8 mouse cellular contexts compared by ENCODE assay signal in the genomic region with DNA sequence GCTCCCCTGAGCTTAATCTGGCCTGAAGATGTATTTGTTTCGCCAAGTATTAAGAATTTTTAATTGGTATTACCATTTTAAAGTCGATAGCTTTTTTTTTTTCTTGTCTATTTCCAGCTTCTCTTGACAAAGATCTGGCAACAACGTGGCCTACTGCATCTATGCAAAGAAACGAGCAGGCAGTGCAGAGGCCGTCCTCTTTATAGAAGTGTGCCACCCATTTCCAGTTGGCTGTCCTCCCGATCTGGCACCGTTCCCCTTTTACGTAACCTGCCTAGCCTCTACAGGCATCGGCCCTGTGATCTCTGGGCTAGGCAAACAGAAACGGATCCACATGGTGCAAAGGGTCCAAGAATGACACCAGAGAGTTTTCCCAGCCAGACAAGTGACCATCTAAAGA. TPM values are rescaled to one million over a fixed set of nuclear protein-coding genes. Genes with fewer than 3 reads are reported as not detected.
DNase-seq lines count a peak whose midpoint lies in the region; ATAC-seq and TF ChIP-seq lines count a peak whose summit lies in the region.

No protein-coding gene starts in this region.

- no peak overlapping the region for H3K4me3 ChIP-seq in midbrain, postnatal 0 days (ENCODE audit: low read depth, low read length)
- H3K4me3 ChIP-seq in midbrain, embryonic 16.5 days (ENCODE audit: low read depth, low read length) = no peak overlapping the region
- H3K4me3 ChIP-seq in lung, postnatal 0 days (ENCODE audit: low read depth, low read length) = no peak overlapping the region

- 40% methylated on average over 10 of the region's 10 CpGs for WGBS in midbrain, postnatal 0 days
- 39% methylated on average over 10 of the region's 10 CpGs for WGBS in midbrain, embryonic 16.5 days
- WGBS in lung, postnatal 0 days = 15% methylated on average over 10 of the region's 10 CpGs

- no peaks in the 10 kb centered on the region for H3K9me3 ChIP-seq in midbrain, postnatal 0 days (ENCODE audit: low read length)
- no peaks in the 10 kb centered on the region for H3K9me3 ChIP-seq in midbrain, embryonic 16.5 days (replicated peaks; ENCODE audit: control insufficient read depth, low read length, poor library complexity, severe bottlenecking)
- no peaks in the 10 kb centered on the region for H3K9me3 ChIP-seq in lung, postnatal 0 days (ENCODE audit: low read length)

- H3K27me3 ChIP-seq in midbrain, postnatal 0 days (ENCODE audit: insufficient read depth, low read length) = no peaks in the 10 kb centered on the region
- no peaks in the 10 kb centered on the region for H3K27me3 ChIP-seq in midbrain, embryonic 16.5 days (ENCODE audit: control insufficient read depth, insufficient read depth, low read depth, low read length)
- H3K27me3 ChIP-seq in lung, postnatal 0 days (replicated peaks; ENCODE audit: insufficient read depth, low read length) = no peaks in the 10 kb centered on the region

- no peak overlapping the region for H3K27ac ChIP-seq in midbrain, postnatal 0 days (ENCODE audit: low read depth, low read length)
- H3K27ac ChIP-seq in midbrain, embryonic 16.5 days (ENCODE audit: low read length) = no peak overlapping the region
- H3K27ac ChIP-seq in lung, postnatal 0 days (ENCODE audit: low read length) = 0 out of 2 replicates have a peak overlapping the region, but pooled peaks have one; percentile 99

- TF ChIP-seq EP300 in lung, postnatal 0 days (IDR thresholded peaks at IDR 0.05) = no peak

- no peak for ATAC-seq in midbrain, postnatal 0 days (ENCODE audit: low FRiP score)
- ATAC-seq in midbrain, embryonic 16.5 days = no peak
- peak; percentile 78 for ATAC-seq in cerebellum, adult (ENCODE audit: insufficient number of reproducible peaks, low FRiP score, low TSS enrichment)
- ATAC-seq in lung, postnatal 0 days = peak; percentile 36

- peak; percentile 84 for DNase-seq in midbrain, postnatal 0 days (ENCODE audit: low spot score)
- peak; percentile 43 to 83 for DNase-seq in gastrocnemius, postnatal 4 days (ENCODE audit: low spot score in 2 of 2)
- peak; percentile 73 for DNase-seq in layer of hippocampus, adult 9-11 months
- DNase-seq in lung, postnatal 0 days (ENCODE audit: low spot score) = peak; percentile 89
- peak; percentile 96 for DNase-seq in skeletal muscle tissue, adult 2 months (ENCODE audit: low read depth, low spot score)
- DNase-seq in embryo, embryonic 10.5 days (ENCODE audit: low spot score) = no peak

- TF ChIP-seq CTCF in midbrain, postnatal 0 days (IDR thresholded peaks at IDR 0.05) = no peak
- no peak for TF ChIP-seq CTCF in lung, postnatal 0 days (IDR thresholded peaks at IDR 0.05)

- H3K4me2 ChIP-seq in midbrain, postnatal 0 days (ENCODE audit: low read depth, low read length, poor library complexity, severe bottlenecking) = no peak overlapping the region
- H3K4me2 ChIP-seq in midbrain, embryonic 16.5 days (ENCODE audit: low read length) = no peak overlapping the region
- H3K4me2 ChIP-seq in lung, postnatal 0 days (replicated peaks; ENCODE audit: low read depth, low read length) = peak overlapping the region; percentile 76

- no peak overlapping the region for H3K9ac ChIP-seq in midbrain, postnatal 0 days (replicated peaks; ENCODE audit: low read length, poor library complexity, severe bottlenecking)
- H3K9ac ChIP-seq in midbrain, embryonic 16.5 days (ENCODE audit: low read depth, low read length) = no peak overlapping the region
- no peak overlapping the region for H3K9ac ChIP-seq in lung, postnatal 0 days (replicated peaks; ENCODE audit: low read depth)

- no peaks in the 10 kb centered on the region for H3K36me3 ChIP-seq in midbrain, postnatal 0 days (ENCODE audit: insufficient read depth, low read length)
- no peaks in the 10 kb centered on the region for H3K36me3 ChIP-seq in midbrain, embryonic 16.5 days (ENCODE audit: control insufficient read depth, insufficient read depth, low read length)
- H3K36me3 ChIP-seq in lung, postnatal 0 days (ENCODE audit: insufficient read depth, low read length) = no peaks in the 10 kb centered on the region

- no peaks in the 10 kb centered on the region; the same call in 1 of the 2 replicates for H3K4me1 ChIP-seq in midbrain, postnatal 0 days (ENCODE audit: insufficient read depth, low read length)
- peaks cover 13% of the 10 kb centered on the region for H3K4me1 ChIP-seq in midbrain, embryonic 16.5 days (ENCODE audit: control insufficient read depth, insufficient read depth, low read length)
- H3K4me1 ChIP-seq in lung, postnatal 0 days (ENCODE audit: insufficient read depth, low read depth, low read length) = peaks cover 5% of the 10 kb centered on the region; the same call in 1 of the 2 replicates

RNA-seq across cellular contexts. Expression of a gene that starts 1.9 kb away (rescaled TPM):
- total RNA-seq in midbrain, postnatal 0 days (2014; rRNA removed) = 32.3 and 33.6 TPM in 2 replicates
- 6.3 and 7.7 TPM in 2 replicates for polyA plus RNA-seq in midbrain, postnatal 0 days (2015; fragmentation: Nextera tagmentation; extraction: Ambion mirVana)
- polyA plus RNA-seq in midbrain, embryonic 16.5 days (2015; fragmentation: Nextera tagmentation; extraction: Ambion mirVana) = 12.9 and 14.2 TPM in 2 replicates
- 10 to 100 TPM; 37.5 to 42.9 TPM for total RNA-seq in gastrocnemius, postnatal 4 days (2021)
- polyA plus RNA-seq in lung, postnatal 0 days (2015; fragmentation: Nextera tagmentation; extraction: Ambion mirVana) = 10.6 and 11.9 TPM in 2 replicates

RNA-seq across cellular contexts. Expression of a gene that starts 41.1 kb away (rescaled TPM):
- total RNA-seq in midbrain, postnatal 0 days (2014; rRNA removed) = 11.0 and 14.8 TPM in 2 replicates
- polyA plus RNA-seq in midbrain, postnatal 0 days (2015; fragmentation: Nextera tagmentation; extraction: Ambion mirVana) = 9.7 and 9.8 TPM in 2 replicates
- polyA plus RNA-seq in midbrain, embryonic 16.5 days (2015; fragmentation: Nextera tagmentation; extraction: Ambion mirVana) = 14.6 and 15.6 TPM in 2 replicates
- 10 to 100 TPM; 38.1 to 38.9 TPM for total RNA-seq in gastrocnemius, postnatal 4 days (2021)
- 3.7 and 4.5 TPM in 2 replicates for polyA plus RNA-seq in lung, postnatal 0 days (2015; fragmentation: Nextera tagmentation; extraction: Ambion mirVana)

RNA-seq across cellular contexts. Expression of a gene that starts 41.2 kb away (rescaled TPM):
- 19.8 and 41.7 TPM in 2 replicates for total RNA-seq in midbrain, postnatal 0 days (2014; rRNA removed)
- polyA plus RNA-seq in midbrain, postnatal 0 days (2015; fragmentation: Nextera tagmentation; extraction: Ambion mirVana) = 39.1 and 44.4 TPM in 2 replicates
- polyA plus RNA-seq in midbrain, embryonic 16.5 days (2015; fragmentation: Nextera tagmentation; extraction: Ambion mirVana) = 35.9 and 41.6 TPM in 2 replicates
- total RNA-seq in gastrocnemius, postnatal 4 days (2021) = 10 to 100 TPM; 10.6 to 11.0 TPM
- 18.5 and 21.4 TPM in 2 replicates for polyA plus RNA-seq in lung, postnatal 0 days (2015; fragmentation: Nextera tagmentation; extraction: Ambion mirVana)

Comparison
In these comparisons a context has a peak if more than half of its experiments do, and no peak if none do; other contexts are left out.
1. ATAC-seq: peak in cerebellum, adult (single experiment) and lung, postnatal 0 days (single experiment); none in midbrain, postnatal 0 days (single experiment) and midbrain, embryonic 16.5 days (single experiment).